Mouse (Mus musculus) limb, embryonic 12.5 days (tissue): ENCODE data around the gene Actn2. TPM values are rescaled to one million over a fixed set of nuclear protein-coding genes. Genes with fewer than 3 reads are reported as not detected.
A peak's percentile ranks its signal among the peaks of the same experiment; 100 is the strongest.

Experiments
- ATAC-seq: fragments of 200-750 bp; cut with Nextera tagmentation; 2 replicates; pipeline ENCODE4 v1.8.0; 2017; ENCODE audit warnings: low read depth, moderate TSS enrichment; ENCODE audit not compliant: insufficient number of reproducible peaks, insufficient read depth, low FRiP score, low TSS enrichment
- H3K27ac ChIP-seq: fragments of 300-500 bp; sonication (generic); 2 replicates; pipeline ENCODE4 v1.5.1; 2016; ENCODE audit warnings: mild to moderate bottlenecking, moderate library complexity
- H3K27me3 ChIP-seq: fragments of 300-500 bp; sonication (generic); 2 replicates; pipeline ENCODE4 v1.6.1; 2016; ENCODE audit warnings: mild to moderate bottlenecking, moderate library complexity
- H3K36me3 ChIP-seq: fragments of 300-500 bp; sonication (generic); 2 replicates; pipeline ENCODE4 v1.6.1; 2016; ENCODE audit warnings: mild to moderate bottlenecking, moderate library complexity
- H3K4me1 ChIP-seq: fragments of 300-500 bp; sonication (generic); replicated peaks from 2 replicates; pipeline ENCODE4 v1.6.1; 2016
- H3K4me2 ChIP-seq: fragments of 300-500 bp; sonication (generic); 2 replicates; pipeline ENCODE4 v1.6.1; 2016; ENCODE audit warnings: mild to moderate bottlenecking, moderate library complexity
- H3K4me3 ChIP-seq: fragments of 300-500 bp; sonication (generic); replicated peaks from 2 replicates; pipeline ENCODE4 v1.5.1; 2016; ENCODE audit warnings: mild to moderate bottlenecking
- H3K9ac ChIP-seq: fragments of 300-500 bp; sonication (generic); replicated peaks from 2 replicates; pipeline ENCODE4 v1.6.1; 2016; ENCODE audit warnings: mild to moderate bottlenecking, moderate library complexity
- H3K9me3 ChIP-seq: fragments of 300-500 bp; sonication (generic); 2 replicates; pipeline ENCODE4 v1.6.1; 2016; ENCODE audit warnings: mild to moderate bottlenecking, moderate library complexity
- WGBS: fragments of 180-500 bp; shearing (Covaris S2); methylation state at CpG from one replicate; pipeline ENCODE4 v1.1.7; 2016; 5-methylcytosine and 5-hydroxymethylcytosine counted together
- polyA plus RNA-seq: library from polyadenylated mRNA; unstranded; fragments of >200 nt; fragmentation: Nextera tagmentation; extraction: Ambion mirVana; gene quantifications from 2 replicates; pipeline ENCODE4 v1.2.1, GENCODE M21; 2016

Actn2 gene
- polyA plus RNA-seq, 1 experiment from 2014 or later: 66.9 TPM

DNA sequence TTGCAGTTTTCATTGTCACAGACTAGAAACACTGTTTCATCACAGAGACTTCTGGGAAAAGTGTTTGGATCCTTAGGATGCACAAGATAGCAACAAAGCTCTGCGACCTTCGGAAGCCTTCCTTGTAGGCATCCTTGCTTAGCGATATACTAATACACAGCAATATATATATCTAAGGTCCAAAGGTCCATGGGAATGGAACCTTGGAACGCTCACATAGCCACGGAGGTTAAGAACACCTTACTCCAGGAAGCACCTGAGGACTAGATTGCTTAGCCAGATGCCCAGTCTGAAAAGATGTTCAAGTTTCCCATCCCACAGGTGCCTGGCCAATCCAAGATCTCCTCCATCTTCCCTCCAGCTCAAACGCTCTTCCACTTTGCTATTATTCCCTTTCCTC, 26.4 kb downstream of the Actn2 start:
- Histone ChIP-seq H3K4me3 (no peak overlapping the region), H3K9ac (no peak overlapping the region), H3K4me1 (no peaks in the 10 kb centered on the region), H3K4me2 (no peak overlapping the region), H3K27me3 (no peaks in the 10 kb centered on the region), H3K27ac (no peak overlapping the region), H3K36me3 (no peaks in the 10 kb centered on the region), H3K9me3 (no peaks in the 10 kb centered on the region)
- WGBS: 92% methylated on average over 6 of the region's 6 CpGs
- no peak for ATAC-seq

DNA sequence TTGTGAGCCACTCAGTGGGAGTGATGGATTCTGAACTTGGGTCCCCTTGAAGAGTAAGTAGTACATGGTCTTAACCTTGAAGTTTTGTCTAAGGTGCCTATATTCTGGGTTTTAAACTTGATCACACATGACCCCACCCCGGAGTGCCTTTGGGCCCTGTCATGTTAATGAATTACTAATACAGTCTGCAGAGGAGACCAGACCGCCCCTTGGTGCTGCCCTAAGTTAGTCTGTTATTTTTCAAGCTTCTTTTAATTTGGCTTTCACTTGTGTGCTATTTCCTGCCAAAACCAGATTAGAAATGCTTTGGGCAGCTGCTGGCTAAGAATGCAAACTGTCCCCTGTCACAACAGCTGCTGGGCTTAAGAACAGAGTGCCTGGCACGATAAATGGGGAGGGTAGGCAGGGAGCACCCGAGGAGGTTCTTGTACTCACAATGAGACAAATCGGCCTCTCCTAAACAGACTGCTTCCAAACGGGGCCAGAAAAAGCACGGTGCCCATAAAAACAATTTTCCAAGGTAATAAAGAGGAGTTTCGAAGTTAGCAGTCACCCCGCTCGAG, 28.5 kb downstream of the Actn2 start:
- Histone ChIP-seq H3K9me3 (no peaks in the 10 kb centered on the region), H3K4me1 (no peaks in the 10 kb centered on the region), H3K4me3 (no peak overlapping the region), H3K9ac (no peak overlapping the region), H3K4me2 (no peak overlapping the region), H3K36me3 (no peaks in the 10 kb centered on the region), H3K27me3 (no peaks in the 10 kb centered on the region), H3K27ac (peak overlapping the region; percentile 41; the same call in 1 of the 2 replicates)
- 62% methylated on average over 10 of the region's 10 CpGs for WGBS
- no peak for ATAC-seq

DNA sequence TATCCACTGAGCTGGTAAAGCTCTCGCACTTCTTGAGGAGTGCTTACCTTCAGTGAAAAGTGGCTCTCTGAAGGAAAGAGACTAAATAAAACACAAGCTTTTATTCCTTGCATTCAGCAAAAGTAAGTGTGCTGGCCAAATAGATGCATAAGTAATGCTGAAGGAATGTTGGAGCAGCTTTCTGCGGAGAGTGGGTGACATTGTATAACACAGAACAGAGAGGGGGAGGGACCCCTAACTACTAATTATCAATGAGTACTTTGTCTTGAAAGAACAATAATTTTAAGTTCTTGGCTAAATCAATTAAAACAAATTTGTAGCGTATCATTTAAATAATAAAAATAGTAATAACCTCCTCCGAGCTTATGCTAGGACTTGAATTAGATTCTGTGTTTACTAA, 29.2 kb downstream of the Actn2 start:
- Histone ChIP-seq H3K36me3 (no peaks in the 10 kb centered on the region), H3K9me3 (no peaks in the 10 kb centered on the region), H3K4me3 (no peak overlapping the region), H3K27me3 (no peaks in the 10 kb centered on the region), H3K4me1 (no peaks in the 10 kb centered on the region), H3K27ac (no peak overlapping the region), H3K9ac (no peak overlapping the region), H3K4me2 (no peak overlapping the region)
- 86% methylated on average over 4 of the region's 4 CpGs for WGBS
- no peak for ATAC-seq

DNA sequence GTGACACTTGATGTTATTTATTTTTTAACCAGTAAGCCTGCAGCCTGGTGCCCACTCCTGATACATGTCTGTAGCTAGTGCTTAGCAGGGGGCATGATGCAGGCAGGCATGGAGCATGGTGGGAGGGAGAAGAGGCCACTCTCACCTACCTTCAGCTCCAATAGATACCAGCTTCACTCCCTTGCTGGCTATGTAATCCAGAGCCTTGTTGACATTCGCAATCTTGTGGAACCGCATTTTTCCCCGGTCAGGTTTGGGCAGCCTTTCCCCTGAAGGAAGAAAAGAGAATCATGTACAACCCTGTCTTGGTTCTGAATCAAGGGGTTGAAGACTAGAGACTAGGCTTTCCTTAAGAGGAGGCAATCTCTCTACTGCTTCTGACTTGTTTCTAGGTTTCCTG, 31.1 kb downstream of the Actn2 start:
- no peak for ATAC-seq
- H3K9me3 ChIP-seq: no peaks in the 10 kb centered on the region
- H3K9ac ChIP-seq: no peak overlapping the region
- no peaks in the 10 kb centered on the region for H3K4me1 ChIP-seq
- H3K27me3 ChIP-seq: no peaks in the 10 kb centered on the region
- H3K36me3 ChIP-seq: no peaks in the 10 kb centered on the region
- H3K4me2 ChIP-seq: no peak overlapping the region
- WGBS: 96% methylated on average over 3 of the region's 3 CpGs
- H3K27ac ChIP-seq: no peak overlapping the region
- H3K4me3 ChIP-seq: no peak overlapping the region

DNA sequence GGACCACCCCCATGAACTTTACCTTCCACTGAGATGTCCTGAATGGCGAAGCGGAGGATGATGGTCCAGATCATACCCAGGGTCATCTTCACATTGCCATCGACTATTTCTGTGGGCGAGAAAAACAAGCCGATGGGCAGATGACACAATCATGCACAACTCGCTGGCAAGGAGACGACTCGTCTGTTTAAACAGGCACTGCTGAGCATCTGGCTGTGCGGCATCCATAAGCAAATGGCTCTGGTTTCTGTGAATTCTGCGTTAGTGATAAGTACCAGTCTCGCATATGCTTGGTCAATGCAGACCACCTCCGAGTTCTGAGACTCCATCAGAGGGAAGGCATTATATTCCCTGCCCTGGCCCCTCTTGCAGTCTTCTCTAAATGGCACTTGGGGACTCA, 31.7 kb downstream of the Actn2 start:
- Histone ChIP-seq H3K9ac (no peak overlapping the region), H3K9me3 (no peaks in the 10 kb centered on the region), H3K4me3 (no peak overlapping the region), H3K27me3 (no peaks in the 10 kb centered on the region), H3K27ac (no peak overlapping the region), H3K4me2 (no peak overlapping the region), H3K36me3 (no peaks in the 10 kb centered on the region), H3K4me1 (no peaks in the 10 kb centered on the region)
- ATAC-seq: no peak
- WGBS: 89% methylated on average over 12 of the region's 12 CpGs

DNA sequence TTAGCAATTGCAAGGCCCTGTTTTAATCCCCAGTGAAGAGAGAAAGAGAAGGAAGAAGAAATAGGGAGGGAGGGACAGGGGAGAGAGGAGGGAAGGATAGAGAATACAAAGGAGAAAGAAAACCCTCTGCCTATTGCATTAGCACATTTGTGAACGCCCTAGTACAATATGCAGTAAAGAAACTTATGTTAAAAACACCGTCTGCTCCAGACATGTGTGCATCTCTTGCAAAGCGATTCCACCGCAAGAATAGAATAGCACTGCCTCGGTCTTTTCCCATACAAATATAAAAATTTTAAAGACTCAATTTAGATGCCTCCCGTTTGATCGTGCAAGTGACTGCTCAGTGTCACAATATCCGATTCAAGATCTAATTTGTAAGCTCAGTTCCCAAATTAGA, 32.1 kb downstream of the Actn2 start:
- no peak overlapping the region for H3K9ac ChIP-seq
- WGBS: 87% methylated on average over 8 of the region's 8 CpGs
- H3K36me3 ChIP-seq: no peaks in the 10 kb centered on the region
- no peaks in the 10 kb centered on the region for H3K4me1 ChIP-seq
- ATAC-seq: no peak
- no peak overlapping the region for H3K4me2 ChIP-seq
- H3K27me3 ChIP-seq: no peaks in the 10 kb centered on the region
- no peak overlapping the region for H3K4me3 ChIP-seq
- no peaks in the 10 kb centered on the region for H3K9me3 ChIP-seq
- H3K27ac ChIP-seq: no peak overlapping the region

DNA sequence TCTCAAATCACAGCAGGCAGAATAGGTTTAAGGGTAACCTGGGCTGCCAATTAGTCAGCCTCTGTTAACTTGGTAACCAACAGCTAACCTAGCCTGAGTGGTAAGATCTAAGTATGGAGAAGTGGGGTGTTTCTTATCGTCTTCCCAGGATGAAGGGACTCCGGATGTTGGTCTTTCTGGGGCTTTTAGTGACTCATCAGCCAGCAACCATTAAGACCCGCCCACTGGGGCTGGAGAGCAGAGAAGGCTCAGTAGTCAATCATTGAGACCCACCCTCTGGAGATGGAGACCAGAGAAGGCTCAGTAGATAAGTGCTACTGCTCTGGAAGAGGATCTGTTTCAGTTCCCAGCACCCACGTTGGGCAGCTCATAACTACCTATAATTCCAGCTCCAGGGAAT, 33.3 kb downstream of the Actn2 start:
- no peak for ATAC-seq
- Histone ChIP-seq H3K27me3 (no peaks in the 10 kb centered on the region), H3K27ac (no peak overlapping the region), H3K36me3 (no peaks in the 10 kb centered on the region), H3K4me2 (no peak overlapping the region), H3K4me1 (no peaks in the 10 kb centered on the region), H3K9ac (no peak overlapping the region), H3K9me3 (no peaks in the 10 kb centered on the region), H3K4me3 (no peak overlapping the region)
- WGBS: 78% methylated on average over 4 of the region's 4 CpGs

DNA sequence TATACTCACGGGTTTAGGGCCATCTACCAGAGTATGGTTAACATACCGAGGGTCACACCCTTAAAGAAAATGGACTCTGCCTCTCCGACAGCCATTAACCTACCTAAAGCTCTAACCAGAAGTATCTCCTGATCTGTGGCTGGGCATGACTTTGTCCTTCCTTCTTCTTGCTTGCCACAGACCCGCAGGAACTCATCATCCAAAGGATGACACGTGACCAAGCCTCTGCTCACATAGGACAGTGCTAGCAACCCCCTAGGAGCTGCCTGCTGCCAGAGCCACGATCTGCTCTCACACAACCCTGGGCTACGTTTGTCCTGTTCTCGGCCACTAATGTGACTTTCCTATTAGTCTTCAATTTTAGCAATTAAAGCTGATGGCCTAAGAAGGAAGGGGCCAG, 35.0 kb downstream of the Actn2 start:
- Histone ChIP-seq H3K27me3 (no peaks in the 10 kb centered on the region), H3K9ac (no peak overlapping the region), H3K4me2 (no peak overlapping the region), H3K36me3 (no peaks in the 10 kb centered on the region), H3K9me3 (no peaks in the 10 kb centered on the region), H3K4me1 (no peaks in the 10 kb centered on the region), H3K27ac (no peak overlapping the region), H3K4me3 (no peak overlapping the region)
- 84% methylated on average over 8 of the region's 8 CpGs for WGBS
- no peak for ATAC-seq

DNA sequence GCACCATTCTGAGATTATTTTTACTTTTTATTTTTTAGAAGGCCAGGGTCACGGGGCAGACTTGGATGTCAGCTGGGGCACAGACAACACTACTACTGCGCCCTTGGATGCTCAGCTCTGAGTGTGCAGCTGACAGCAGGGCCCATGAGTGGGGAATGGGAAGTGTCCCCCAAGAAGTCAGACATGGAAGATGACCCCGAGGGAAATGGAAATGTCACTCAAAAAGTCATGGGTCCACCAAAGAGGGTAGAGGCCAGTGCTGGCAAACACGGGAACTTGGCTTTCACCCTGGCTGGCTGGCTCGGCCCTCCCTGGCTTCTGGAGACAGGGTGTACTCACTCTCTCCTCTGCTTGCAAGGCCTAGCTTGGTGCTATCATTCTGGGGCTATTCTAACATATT, 35.6 kb downstream of the Actn2 start:
- Histone ChIP-seq H3K9ac (no peak overlapping the region), H3K4me2 (no peak overlapping the region), H3K9me3 (no peaks in the 10 kb centered on the region), H3K27me3 (no peaks in the 10 kb centered on the region), H3K4me1 (no peaks in the 10 kb centered on the region), H3K36me3 (no peaks in the 10 kb centered on the region), H3K4me3 (no peak overlapping the region), H3K27ac (no peak overlapping the region)
- 89% methylated on average over 5 of the region's 5 CpGs for WGBS
- ATAC-seq: no peak

DNA sequence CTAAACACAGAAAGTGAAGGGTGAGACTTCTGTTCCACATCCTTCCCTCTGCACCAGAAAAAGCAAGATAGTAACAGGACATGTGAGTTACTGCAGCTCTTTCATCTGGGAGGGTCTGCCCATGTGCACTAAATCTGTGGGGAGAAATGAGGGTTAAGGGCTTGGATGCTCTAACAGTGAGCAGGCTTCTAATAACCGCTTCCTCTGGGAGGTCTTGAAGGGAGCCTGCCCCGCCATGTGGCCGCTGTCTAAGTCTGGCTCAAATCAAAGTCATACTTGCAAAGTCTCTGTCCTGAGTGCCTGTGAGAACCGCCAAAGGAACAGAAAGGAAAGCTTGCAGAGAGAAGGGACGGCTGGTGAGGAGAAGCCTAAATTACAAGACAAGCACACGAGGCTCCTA, 42.8 kb downstream of the Actn2 start:
- no peak overlapping the region for H3K27ac ChIP-seq
- no peak overlapping the region for H3K4me3 ChIP-seq
- no peaks in the 10 kb centered on the region for H3K9me3 ChIP-seq
- no peaks in the 10 kb centered on the region for H3K36me3 ChIP-seq
- no peaks in the 10 kb centered on the region for H3K27me3 ChIP-seq
- no peak for ATAC-seq
- H3K4me2 ChIP-seq: no peak overlapping the region
- 55% methylated on average over 6 of the region's 6 CpGs for WGBS
- no peak overlapping the region for H3K9ac ChIP-seq
- H3K4me1 ChIP-seq: 0 out of 2 replicates have a peak, but pooled peaks cover 3% of the 10 kb centered on the region

DNA sequence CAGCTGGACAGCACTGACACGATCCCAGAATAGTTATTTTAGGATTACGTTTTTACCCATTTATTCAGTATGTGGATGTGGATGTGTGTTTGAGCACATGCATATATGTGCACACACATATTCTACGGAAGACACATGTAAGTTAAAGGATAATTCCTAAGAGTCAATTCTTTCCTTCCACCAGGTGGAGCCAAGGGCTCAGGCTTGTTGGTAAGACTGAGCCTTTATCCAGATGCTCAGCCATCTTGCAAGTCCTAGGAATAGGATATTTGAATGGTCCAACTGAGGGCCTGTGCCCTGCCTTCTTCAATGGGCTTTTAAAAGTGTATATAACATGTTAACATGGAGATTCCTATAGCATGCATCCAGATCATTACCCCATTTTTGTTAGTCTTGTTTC, 43.9 kb downstream of the Actn2 start:
- H3K9me3 ChIP-seq: no peaks in the 10 kb centered on the region
- H3K27ac ChIP-seq: no peak overlapping the region
- H3K27me3 ChIP-seq: no peaks in the 10 kb centered on the region
- no peaks in the 10 kb centered on the region for H3K36me3 ChIP-seq
- no peak for ATAC-seq
- H3K9ac ChIP-seq: no peak overlapping the region
- H3K4me1 ChIP-seq: 0 out of 2 replicates have a peak, but pooled peaks cover 3% of the 10 kb centered on the region
- no peak overlapping the region for H3K4me3 ChIP-seq
- 88% methylated on average over 3 of the region's 3 CpGs for WGBS
- H3K4me2 ChIP-seq: no peak overlapping the region

DNA sequence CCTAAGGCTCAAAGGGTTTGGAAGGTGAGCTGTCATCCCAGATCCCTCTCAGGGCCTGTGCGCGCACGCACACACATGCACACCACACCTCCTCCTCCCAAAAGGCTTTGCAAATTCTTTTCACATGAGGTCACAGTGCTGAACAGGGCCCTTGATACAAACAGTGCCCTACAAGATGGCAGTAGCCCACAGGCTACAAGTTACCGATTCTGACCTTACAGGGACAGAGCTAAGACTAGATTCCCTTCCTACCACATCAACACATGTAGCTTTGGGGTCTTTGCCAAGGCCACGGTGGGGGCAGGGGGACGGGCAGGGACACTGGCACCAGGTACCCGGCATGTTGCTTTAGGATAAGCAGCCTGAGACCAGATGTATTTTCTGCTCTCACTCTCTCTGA, 46.8 kb downstream of the Actn2 start:
- no peak for ATAC-seq
- Histone ChIP-seq H3K9ac (no peak overlapping the region), H3K4me2 (no peak overlapping the region), H3K27me3 (no peaks in the 10 kb centered on the region), H3K4me1 (0 out of 2 replicates have a peak, but pooled peaks cover 3% of the 10 kb centered on the region), H3K36me3 (no peaks in the 10 kb centered on the region), H3K9me3 (no peaks in the 10 kb centered on the region), H3K4me3 (no peak overlapping the region), H3K27ac (no peak overlapping the region)
- 78% methylated on average over 7 of the region's 7 CpGs for WGBS
